Mouse (Mus musculus) monocyte, adult 5-6 weeks (primary cell): Measurements from ENCODE around the gene Clip4. TPM values are rescaled to one million over a fixed set of nuclear protein-coding genes. Genes with fewer than 3 reads are reported as not detected.
"Not testable (repeated sequence)": the region's sequence is repeated elsewhere in the genome, so short reads cannot be mapped to it uniquely, and the experiment has no call there.

Experiments
- ATAC-seq: fragments of 153-309, 156-312 bp; replicated peaks from 2 replicates; pipeline ENCODE4 v1.8.0; 2017; ENCODE audit warnings: mild to moderate bottlenecking; ENCODE audit not compliant: low TSS enrichment, insufficient number of reproducible peaks, severe bottlenecking, poor library complexity, low FRiP score
- total RNA-seq: library from RNA; stranded (forward); fragments of 200-1000, 200-491, 200-594 nt; gene quantifications from 3 replicates; pipeline ENCODE4 v1.2.3, GENCODE M21; 2017

Clip4 gene
- total RNA-seq: 3.0 to 6.8 TPM (median 5.3 TPM) in 3 replicates

- not testable (repeated sequence) for ATAC-seq
These were observed at the start of gene Clip4 for GRCm38 (mm10) chr17:71768173-71768572. Clip4 (plus strand) TSS chr17:71768473.

- no peak for ATAC-seq
These were observed 47.8 kb upstream of the Clip4 start for GRCm38 (mm10) chr17:71720434-71720833.

- no peak for ATAC-seq
These were observed 47.3 kb upstream of the Clip4 start for GRCm38 (mm10) chr17:71721019-71721418.

- ATAC-seq: no peak
These were observed 37.6 kb upstream of the Clip4 start for GRCm38 (mm10) chr17:71730655-71731054.

- ATAC-seq: no peak
These were observed 31.8 kb upstream of the Clip4 start for GRCm38 (mm10) chr17:71736442-71736841.

- ATAC-seq: no peak
These were observed 26.1 kb upstream of the Clip4 start for GRCm38 (mm10) chr17:71742156-71742555.

GRCm38 (mm10) chr17:71742935-71743334 is 25.3 kb upstream of the Clip4 start:
- no peak for ATAC-seq

GRCm38 (mm10) chr17:71746114-71746513 is 22.2 kb upstream of the Clip4 start:
- no peak for ATAC-seq

GRCm38 (mm10) chr17:71747561-71747960 is 20.7 kb upstream of the Clip4 start:
- ATAC-seq: no peak

GRCm38 (mm10) chr17:71749616-71750168 is 18.6 kb upstream of the Clip4 start:
- no peak for ATAC-seq

GRCm38 (mm10) chr17:71752831-71753230 is 15.4 kb upstream of the Clip4 start, which contains the start of gene Pcare:
Pcare (minus strand) TSS chr17:71752894.
- no peak for ATAC-seq

GRCm38 (mm10) chr17:71760536-71760935 is 7.7 kb upstream of the Clip4 start:
- no peak for ATAC-seq

- no peak for ATAC-seq
These were observed 1.3 kb downstream of the Clip4 start for GRCm38 (mm10) chr17:71769564-71769963.

GRCm38 (mm10) chr17:71770696-71771095 is 2.4 kb downstream of the Clip4 start:
- no peak for ATAC-seq

- ATAC-seq: no peak
These were observed 5.9 kb downstream of the Clip4 start for GRCm38 (mm10) chr17:71774173-71774572.

- no peak for ATAC-seq
These were observed 7.0 kb downstream of the Clip4 start for GRCm38 (mm10) chr17:71775279-71775678.

- ATAC-seq: no peak
These were observed 10.4 kb downstream of the Clip4 start for GRCm38 (mm10) chr17:71778696-71779095.

GRCm38 (mm10) chr17:71780490-71780889 is 12.2 kb downstream of the Clip4 start:
- ATAC-seq: no peak

GRCm38 (mm10) chr17:71780945-71781344 is 12.7 kb downstream of the Clip4 start:
- ATAC-seq: no peak

- no peak for ATAC-seq
These were observed 14.0 kb downstream of the Clip4 start for GRCm38 (mm10) chr17:71782242-71782698.
